Mouse (Mus musculus): ENCODE results near the gene Lrit3.

Lrit3 gene

DNA sequence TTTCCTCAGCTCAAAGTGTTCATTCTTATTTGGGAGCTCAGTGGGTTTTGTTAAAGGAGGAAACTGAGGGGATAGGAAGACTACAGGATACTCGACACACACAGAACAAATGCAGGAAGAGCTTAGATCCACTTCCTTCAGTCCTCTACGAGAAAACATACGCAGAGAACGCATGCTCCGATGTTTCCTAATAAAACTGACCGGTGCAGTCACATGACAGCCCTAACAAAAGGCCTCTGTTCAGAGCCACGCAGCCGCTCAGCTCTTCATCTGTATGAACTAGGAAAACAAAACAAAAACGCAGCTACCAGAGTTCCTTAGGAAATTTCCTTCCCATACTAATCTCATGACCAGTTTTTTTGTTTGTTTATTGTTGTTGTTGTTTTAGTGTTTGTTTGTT is 17.0 kb upstream of the Lrit3 start:
- no peak for TF ChIP-seq GATA4 (IDR thresholded peaks at IDR 0.05; ENCODE audit: insufficient replicate concordance, low read length)

- no peak for TF ChIP-seq GATA4 (IDR thresholded peaks at IDR 0.05; ENCODE audit: insufficient replicate concordance, low read length)
Observed at GRCm38 (mm10) chr3:129799011-129799410, 4.8 kb downstream of the Lrit3 start.

DNA sequence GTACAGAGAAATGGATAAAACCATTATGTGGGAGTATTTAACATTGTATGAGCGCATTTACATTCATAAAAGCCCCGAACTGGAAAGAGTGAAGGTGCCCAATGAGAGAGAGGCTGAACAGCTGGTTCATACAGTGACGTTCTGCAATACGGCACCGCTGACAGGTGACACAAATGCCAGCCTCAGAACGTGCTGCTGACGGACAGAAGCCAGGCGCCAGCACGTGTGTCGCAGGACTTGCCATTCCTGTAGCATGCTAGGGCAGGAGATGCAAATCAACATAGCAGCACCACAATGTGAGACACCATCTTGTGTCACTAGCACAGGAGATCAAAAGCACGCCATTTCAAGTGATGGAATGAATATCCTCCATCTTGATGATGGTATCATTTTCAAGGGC is 5.3 kb downstream of the Lrit3 start:
- TF ChIP-seq GATA4 (IDR thresholded peaks at IDR 0.05; ENCODE audit: insufficient replicate concordance, low read length): no peak

DNA sequence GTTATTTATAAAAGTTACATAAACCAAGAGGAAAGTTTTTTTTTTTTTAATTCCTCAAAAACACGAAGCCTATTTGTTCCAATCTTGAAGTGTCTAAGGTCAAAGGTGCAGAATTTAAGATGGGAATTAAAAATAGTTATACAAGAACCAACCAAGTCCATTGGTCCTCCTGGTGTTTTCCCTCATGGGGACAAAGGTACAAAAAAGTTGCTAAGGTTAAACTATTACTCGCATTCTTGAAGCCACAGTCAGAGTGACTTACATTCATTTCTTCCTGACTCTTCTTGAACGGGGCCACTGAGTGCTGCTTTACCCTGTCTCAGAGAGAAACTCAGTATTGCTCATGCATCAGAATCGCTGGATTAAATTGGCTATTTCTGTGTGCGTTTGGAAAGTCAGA is 6.5 kb downstream of the Lrit3 start:
- no peak for TF ChIP-seq GATA4 (IDR thresholded peaks at IDR 0.05; ENCODE audit: insufficient replicate concordance, low read length)

DNA sequence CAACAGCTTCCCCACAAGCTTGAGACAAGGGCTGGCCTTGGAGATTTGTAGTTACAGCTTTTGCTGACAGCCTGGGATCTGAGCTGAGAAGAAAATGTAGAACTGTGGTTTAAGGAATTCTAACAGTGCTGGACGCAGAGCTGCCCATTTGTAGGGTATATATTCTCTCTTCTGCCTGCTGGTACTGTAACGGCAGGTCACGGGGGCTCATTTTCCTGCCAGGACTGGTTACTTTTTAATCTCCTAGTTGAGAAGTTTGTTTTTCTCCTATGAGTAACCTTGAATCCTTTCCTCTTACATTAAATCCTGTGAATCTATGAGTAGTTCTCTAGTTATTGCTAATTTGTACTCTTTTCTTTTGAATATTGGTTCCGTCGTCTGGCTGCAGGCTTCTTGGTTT is 10.0 kb downstream of the Lrit3 start:
- no peak for TF ChIP-seq GATA4 (IDR thresholded peaks at IDR 0.05; ENCODE audit: insufficient replicate concordance, low read length)

- no peak for TF ChIP-seq GATA4 (IDR thresholded peaks at IDR 0.05; ENCODE audit: insufficient replicate concordance, low read length)
Observed at GRCm38 (mm10) chr3:129782746-129783145, 21.1 kb downstream of the Lrit3 start.

GRCm38 (mm10) chr3:129781435-129781834 is 22.4 kb downstream of the Lrit3 start:
- no peak for TF ChIP-seq GATA4 (IDR thresholded peaks at IDR 0.05; ENCODE audit: insufficient replicate concordance, low read length)

DNA sequence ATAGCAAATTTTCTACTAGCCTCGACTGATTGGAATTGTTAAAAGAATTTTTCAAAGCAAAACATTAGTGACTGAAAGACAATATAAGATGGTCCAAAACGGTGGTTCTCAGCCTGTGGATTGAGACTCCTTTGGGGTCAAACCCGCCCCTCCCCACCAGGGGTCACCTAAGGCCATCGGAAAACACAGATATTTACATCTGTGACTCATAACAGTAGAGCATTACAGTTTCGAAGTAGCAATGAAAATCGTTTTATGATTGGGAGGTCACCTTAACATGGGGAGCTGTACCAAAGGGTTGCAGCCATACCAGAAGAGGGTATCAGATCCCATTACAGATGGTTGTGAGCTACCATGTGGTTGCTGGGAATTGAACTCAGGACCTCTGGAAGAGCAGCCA is 32.6 kb downstream of the Lrit3 start:
- TF ChIP-seq GATA4 (IDR thresholded peaks at IDR 0.05; ENCODE audit: insufficient replicate concordance, low read length): no peak

GRCm38 (mm10) chr3:129766971-129767794 is 36.6 kb downstream of the Lrit3 start:
- no peak for TF ChIP-seq GATA4 (IDR thresholded peaks at IDR 0.05; ENCODE audit: insufficient replicate concordance, low read length)

GRCm38 (mm10) chr3:129766106-129766505 is 37.7 kb downstream of the Lrit3 start:
- TF ChIP-seq GATA4 (IDR thresholded peaks at IDR 0.05; ENCODE audit: insufficient replicate concordance, low read length): no peak

GRCm38 (mm10) chr3:129754650-129755604 is 48.9 kb downstream of the Lrit3 start, which contains the start of gene Egf:
Gene Egf, minus strand, starts transcription at chr3:129755316.
- no peak for TF ChIP-seq GATA4 (IDR thresholded peaks at IDR 0.05; ENCODE audit: insufficient replicate concordance, low read length)

GRCm38 (mm10) chr3:129744803-129745202 is 59.0 kb downstream of the Lrit3 start:
- no peak for TF ChIP-seq GATA4 (IDR thresholded peaks at IDR 0.05; ENCODE audit: insufficient replicate concordance, low read length)

DNA sequence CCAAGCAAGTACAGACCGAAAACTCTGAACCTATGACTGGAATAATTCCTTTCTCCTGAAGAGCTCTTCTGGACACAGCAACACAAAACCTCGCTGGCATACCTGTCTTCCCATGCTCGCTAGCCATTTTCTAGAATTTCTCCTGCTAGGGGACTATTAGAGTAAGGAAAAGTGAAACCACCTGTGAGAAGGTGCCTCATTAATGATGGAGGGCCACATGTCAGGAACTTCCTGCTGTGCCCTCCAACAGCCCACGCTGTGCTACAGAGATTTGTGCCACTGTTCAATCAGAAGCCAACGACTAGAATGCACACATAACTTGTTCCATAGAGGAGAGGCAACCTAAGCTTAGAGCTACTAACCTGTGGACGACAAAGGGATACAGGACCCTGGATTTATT is 61.0 kb downstream of the Lrit3 start:
- TF ChIP-seq GATA4 (IDR thresholded peaks at IDR 0.05; ENCODE audit: insufficient replicate concordance, low read length): no peak

GRCm38 (mm10) chr3:129738291-129739183 is 65.3 kb downstream of the Lrit3 start:
- no peak for TF ChIP-seq GATA4 (IDR thresholded peaks at IDR 0.05; ENCODE audit: insufficient replicate concordance, low read length)
